Mouse (Mus musculus) small intestine, adult 2 months (tissue): ENCODE measurements around the gene Cdh4. TPM values are rescaled to one million over a fixed set of nuclear protein-coding genes. Genes with fewer than 3 reads are reported as not detected.
A peak's percentile ranks its signal among the peaks of the same experiment; 100 is the strongest.

ENCODE experiments used
- H3K27ac ChIP-seq: fragments of 200-500 bp; 2 replicates; pipeline ENCODE4 v1.5.1; 2012; ENCODE audit warnings: low read depth, low read length, control low read depth, inconsistent platforms; ENCODE audit not compliant: insufficient read depth
- H3K27me3 ChIP-seq: fragments of 200-500 bp; 2 replicates; pipeline ENCODE4 v1.6.1; 2012; ENCODE audit warnings: mild to moderate bottlenecking, moderate library complexity, low read length, inconsistent platforms; ENCODE audit not compliant: control insufficient read depth, insufficient read depth
- H3K36me3 ChIP-seq: fragments of 200-500 bp; 2 replicates; pipeline ENCODE4 v1.6.1; 2012; ENCODE audit warnings: mild to moderate bottlenecking, low read length, control low read depth, inconsistent platforms; ENCODE audit not compliant: control insufficient read depth, insufficient read depth
- H3K4me1 ChIP-seq: fragments of 200-500 bp; 2 replicates; pipeline ENCODE4 v1.6.1; 2012; ENCODE audit warnings: low read length, inconsistent platforms, mixed read lengths; ENCODE audit not compliant: control insufficient read depth, insufficient read depth, insufficient read length
- H3K4me3 ChIP-seq: fragments of 200-500 bp; 2 replicates; pipeline ENCODE4 v1.5.1; 2012; ENCODE audit warnings: low read depth, mild to moderate bottlenecking, control low read depth, inconsistent platforms, low read length, moderate library complexity
- CTCF ChIP-seq: fragments of 200-500 bp; IDR thresholded peaks from 2 replicates; pipeline ENCODE4 v1.5.1; 2012; ENCODE audit warnings: low read depth, mild to moderate bottlenecking, control low read depth, inconsistent platforms, low read length, moderate library complexity, mixed read lengths; ENCODE audit not compliant: insufficient replicate concordance, insufficient read length; ENCODE audit errors: extremely low read depth
- POLR2A ChIP-seq: fragments of 200-500 bp; IDR thresholded peaks from 2 replicates; pipeline ENCODE4 v1.6.1; 2012; ENCODE audit warnings: low read depth, mild to moderate bottlenecking, control low read depth, inconsistent platforms, low read length, moderate library complexity
- WGBS: fragments of 180-500 bp; shearing (Covaris S2); methylation state at CpG from one replicate; pipeline ENCODE4 v1.1.7; 2018; 5-methylcytosine and 5-hydroxymethylcytosine counted together
- polyA plus RNA-seq: library from polyadenylated mRNA; depleted of rRNA; stranded (reverse); fragments of >200 nt; gene quantifications from 2 replicates; pipeline ENCODE4 v1.2.3, GENCODE M21; 2012

The Cdh4 gene
- polyA plus RNA-seq, 1 experiment: 0.19 TPM

DNA sequence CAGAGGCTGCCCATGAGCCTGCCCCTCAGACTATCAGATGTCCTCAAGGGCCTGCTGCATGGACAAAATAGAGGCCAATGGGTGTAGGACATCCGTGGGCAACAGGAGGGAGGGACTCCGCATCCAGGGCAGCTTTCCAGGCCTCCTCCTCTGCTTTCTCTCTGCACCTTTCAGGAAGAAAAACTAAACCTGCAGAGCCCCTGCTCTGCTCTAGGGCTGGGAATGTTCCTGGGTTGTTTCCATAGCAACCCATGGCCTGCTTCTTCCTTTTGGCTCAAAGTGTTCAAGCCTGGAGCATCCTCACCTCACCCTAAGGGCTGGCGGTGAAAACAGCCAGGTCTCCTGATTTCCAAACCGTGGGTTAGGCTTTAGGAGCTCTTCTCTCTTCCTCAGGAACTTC lies 414.9 kb downstream of the Cdh4 start:
- Histone ChIP-seq H3K27ac (no peak overlapping the region), H3K36me3 (no peaks in the 10 kb centered on the region), H3K4me1 (no peaks in the 10 kb centered on the region), H3K4me3 (no peak overlapping the region), H3K27me3 (no peaks in the 10 kb centered on the region)
- 66% methylated on average over 4 of the region's 4 CpGs for WGBS
- TF ChIP-seq POLR2A (no peak), CTCF (no peak)

GRCm38 (mm10) chr2:179862676-179863075 lies 420.4 kb downstream of the Cdh4 start:
- no peak overlapping the region for H3K27ac ChIP-seq

GRCm38 (mm10) chr2:179863266-179863665 lies 421.0 kb downstream of the Cdh4 start:
- Histone ChIP-seq H3K27me3 (no peaks in the 10 kb centered on the region), H3K4me1 (no peaks in the 10 kb centered on the region), H3K27ac (no peak overlapping the region), H3K36me3 (no peaks in the 10 kb centered on the region), H3K4me3 (no peak overlapping the region)
- 62% methylated on average over 3 of the region's 3 CpGs for WGBS
- no peak for TF ChIP-seq POLR2A
- peak; percentile 21; the same call in 1 of the 2 replicates for TF ChIP-seq CTCF

More at GRCm38 (mm10) chr2:179862676-179863075, 420.4 kb downstream of the Cdh4 start:
- H3K27me3 ChIP-seq: no peaks in the 10 kb centered on the region
- WGBS: 74% methylated on average over 3 of the region's 3 CpGs
- TF ChIP-seq POLR2A (no peak), CTCF (no peak)
- H3K4me3 ChIP-seq: no peak overlapping the region
- H3K4me1 ChIP-seq: no peaks in the 10 kb centered on the region
- no peaks in the 10 kb centered on the region for H3K36me3 ChIP-seq

GRCm38 (mm10) chr2:179865097-179865496 lies 422.9 kb downstream of the Cdh4 start:
- no peak for TF ChIP-seq POLR2A
- TF ChIP-seq CTCF: no peak
- H3K4me3 ChIP-seq: no peak overlapping the region

DNA sequence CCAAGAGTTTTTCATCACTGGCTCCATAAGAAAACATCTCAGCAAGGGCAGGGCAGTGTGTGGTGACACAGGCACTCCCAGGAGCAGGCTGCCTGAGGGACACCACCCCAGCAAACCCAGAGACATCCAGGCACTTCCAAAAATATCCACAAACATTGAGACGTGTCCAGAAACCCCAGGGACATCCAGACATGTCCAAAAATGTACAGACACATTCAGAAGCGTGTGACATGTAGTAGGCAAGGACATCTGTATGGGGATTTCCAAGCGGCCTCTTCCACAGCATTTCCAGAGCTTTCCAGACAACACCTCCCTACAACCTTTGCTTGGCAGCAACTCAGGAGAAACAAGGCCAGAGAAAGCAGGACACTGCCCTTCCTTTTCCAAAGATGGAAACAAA lies 425.4 kb downstream of the Cdh4 start:
- H3K4me1 ChIP-seq: no peaks in the 10 kb centered on the region
- no peak overlapping the region for H3K27ac ChIP-seq
- no peaks in the 10 kb centered on the region for H3K36me3 ChIP-seq
- H3K4me3 ChIP-seq: no peak overlapping the region
- no peaks in the 10 kb centered on the region for H3K27me3 ChIP-seq
- 52% methylated on average over 3 of the region's 3 CpGs for WGBS
- TF ChIP-seq POLR2A (no peak), CTCF (no peak)

More at GRCm38 (mm10) chr2:179865097-179865496, 422.9 kb downstream of the Cdh4 start:
- 72% methylated on average over 5 of the region's 5 CpGs for WGBS
- H3K27me3 ChIP-seq: no peaks in the 10 kb centered on the region
- H3K36me3 ChIP-seq: no peaks in the 10 kb centered on the region
- H3K27ac ChIP-seq: no peak overlapping the region
- H3K4me1 ChIP-seq: no peaks in the 10 kb centered on the region

GRCm38 (mm10) chr2:179869871-179870270 lies 427.6 kb downstream of the Cdh4 start:
- 32% methylated on average over 2 of the region's 2 CpGs for WGBS
- Histone ChIP-seq H3K27me3 (no peaks in the 10 kb centered on the region), H3K4me3 (no peak overlapping the region), H3K4me1 (no peaks in the 10 kb centered on the region), H3K27ac (no peak overlapping the region), H3K36me3 (no peaks in the 10 kb centered on the region)
- TF ChIP-seq CTCF (no peak), POLR2A (no peak)

DNA sequence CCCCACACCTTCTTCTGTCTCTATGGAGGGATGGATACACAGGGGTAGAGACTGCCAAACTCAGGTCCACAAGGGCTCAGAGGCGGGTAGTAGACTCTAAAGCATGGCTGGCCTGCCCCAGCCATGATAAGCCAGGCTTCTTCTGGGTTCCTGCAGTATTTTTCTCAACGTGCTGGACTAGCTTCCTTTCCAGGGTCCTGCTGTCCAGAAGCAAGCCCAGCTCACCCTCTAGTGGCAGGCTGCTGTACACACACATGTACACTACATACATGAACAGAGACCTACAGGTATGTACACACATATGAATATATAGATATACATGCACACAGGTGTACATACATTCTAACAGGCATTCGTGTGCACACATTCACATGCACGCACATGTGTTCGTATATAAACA lies 430.5 kb downstream of the Cdh4 start:
- H3K27ac ChIP-seq: no peak overlapping the region
- TF ChIP-seq CTCF: no peak
- no peak for TF ChIP-seq POLR2A
- H3K4me1 ChIP-seq: no peaks in the 10 kb centered on the region
- H3K36me3 ChIP-seq: no peaks in the 10 kb centered on the region
- no peaks in the 10 kb centered on the region for H3K27me3 ChIP-seq
- no peak overlapping the region for H3K4me3 ChIP-seq
- 59% methylated on average over 5 of the region's 5 CpGs for WGBS

DNA sequence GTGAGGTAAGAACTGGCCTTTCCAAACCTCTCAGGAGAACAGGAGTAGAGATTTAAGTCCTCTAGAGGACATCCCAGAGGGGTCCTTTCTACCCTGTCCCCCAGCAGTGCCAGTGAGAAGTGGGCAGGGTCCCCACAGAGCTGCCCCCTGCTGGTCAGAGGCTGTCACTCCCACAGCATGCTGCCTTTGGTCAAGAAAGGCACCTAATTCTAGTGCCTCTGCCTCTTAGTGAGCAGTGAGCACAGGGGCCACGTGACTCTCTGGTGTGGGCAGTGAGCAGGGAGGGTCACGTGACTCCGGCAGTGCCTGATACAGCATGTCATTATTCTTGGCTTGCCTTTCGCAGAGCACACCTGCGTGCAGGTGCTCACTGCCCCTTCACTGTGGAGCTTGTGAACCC lies 431.1 kb downstream of the Cdh4 start:
- WGBS: 12% methylated on average over 5 of the region's 5 CpGs
- Histone ChIP-seq H3K36me3 (no peaks in the 10 kb centered on the region), H3K4me1 (no peaks in the 10 kb centered on the region), H3K4me3 (no peak overlapping the region), H3K27me3 (no peaks in the 10 kb centered on the region), H3K27ac (no peak overlapping the region)
- TF ChIP-seq POLR2A (no peak), CTCF (peak; percentile 49; the same call in 1 of the 2 replicates)
